Mouse (Mus musculus) testis, adult 2 months (tissue): ENCODE data around the gene Apoa4.

ENCODE experiments used
- CTCF ChIP-seq: fragments of 200-500 bp; IDR thresholded peaks from 2 replicates; pipeline ENCODE4 v1.5.1; 2012; ENCODE audit warnings: low read depth, mild to moderate bottlenecking, inconsistent platforms, low read length, moderate library complexity; ENCODE audit not compliant: control insufficient read depth, insufficient read depth, insufficient replicate concordance
- POLR2A ChIP-seq: fragments of 200-500 bp; IDR thresholded peaks from 2 replicates; pipeline ENCODE4 v1.6.1; 2012; ENCODE audit warnings: low read depth, mild to moderate bottlenecking, inconsistent platforms, low read length, moderate library complexity; ENCODE audit not compliant: control insufficient read depth

GRCm38 (mm10) chr9:46256177-46256576 lies 15.7 kb downstream of the Apoa4 start:
- TF ChIP-seq CTCF (no peak), POLR2A (no peak)
